Mouse (Mus musculus) C2C12 (cell line): Measurements from ENCODE around the gene Bcat2.

Source experiments
- CTCF ChIP-seq: IDR thresholded peaks from one replicate; pipeline ENCODE4 v1.5.1; 2011; ENCODE audit not compliant: control insufficient read depth, insufficient read depth, insufficient read length
- MAX ChIP-seq: IDR thresholded peaks from one replicate; pipeline ENCODE4 v1.6.1; 2011; ENCODE audit warnings: mild to moderate bottlenecking, control low read depth

DNA sequence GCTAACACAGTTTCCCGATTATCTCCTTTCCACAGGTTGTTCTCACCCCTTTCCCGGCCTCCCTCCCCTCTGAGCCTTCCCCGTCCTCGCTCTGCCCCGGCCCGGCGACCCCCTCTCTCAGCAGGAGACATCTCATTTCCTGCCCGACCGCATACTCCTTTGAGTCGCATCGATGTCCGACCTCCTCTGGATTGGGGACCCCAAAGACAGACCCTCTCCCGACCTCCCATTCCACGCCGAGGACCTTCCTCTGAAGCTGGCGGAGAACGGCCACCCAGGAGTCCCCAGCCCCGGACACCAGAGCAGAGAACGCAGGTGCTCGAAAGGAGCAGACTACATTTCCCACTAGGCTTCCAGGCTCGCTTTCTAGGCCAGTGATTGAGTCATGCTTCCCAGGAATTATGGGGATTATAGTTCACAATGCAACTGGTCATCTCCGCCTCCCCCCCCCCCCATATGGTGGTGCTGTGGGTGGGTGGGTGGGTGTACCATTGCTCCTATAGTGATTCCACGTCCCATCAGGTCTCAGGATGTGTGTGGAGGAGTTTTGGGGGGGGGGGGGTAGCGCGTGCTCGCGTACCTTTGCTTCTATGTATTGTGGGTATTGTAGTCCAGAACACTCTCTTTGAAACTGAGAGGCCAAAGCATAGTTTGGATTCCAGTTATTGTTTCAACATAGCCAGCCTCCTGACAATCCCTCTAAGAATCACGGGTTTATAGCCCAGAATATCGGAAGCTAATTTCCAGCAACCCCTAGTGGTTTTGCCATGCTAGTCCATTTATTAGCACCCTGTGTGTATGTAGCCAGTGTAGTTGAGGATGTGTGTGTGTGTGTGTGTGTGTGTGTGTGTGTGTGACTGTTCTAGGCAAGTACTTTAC, 31.6 kb upstream of the Bcat2 start:
- TF ChIP-seq CTCF, result no peak
- no peak for TF ChIP-seq MAX
